Mouse (Mus musculus) urinary bladder, postnatal 25 days (tissue): Measurements from ENCODE around the gene Trip4.

Experiments
- DNase-seq: peaks from one replicate; pipeline ENCODE4 v3.0.0; 2022; ENCODE audit warnings: low spot score

Gene Trip4

DNA sequence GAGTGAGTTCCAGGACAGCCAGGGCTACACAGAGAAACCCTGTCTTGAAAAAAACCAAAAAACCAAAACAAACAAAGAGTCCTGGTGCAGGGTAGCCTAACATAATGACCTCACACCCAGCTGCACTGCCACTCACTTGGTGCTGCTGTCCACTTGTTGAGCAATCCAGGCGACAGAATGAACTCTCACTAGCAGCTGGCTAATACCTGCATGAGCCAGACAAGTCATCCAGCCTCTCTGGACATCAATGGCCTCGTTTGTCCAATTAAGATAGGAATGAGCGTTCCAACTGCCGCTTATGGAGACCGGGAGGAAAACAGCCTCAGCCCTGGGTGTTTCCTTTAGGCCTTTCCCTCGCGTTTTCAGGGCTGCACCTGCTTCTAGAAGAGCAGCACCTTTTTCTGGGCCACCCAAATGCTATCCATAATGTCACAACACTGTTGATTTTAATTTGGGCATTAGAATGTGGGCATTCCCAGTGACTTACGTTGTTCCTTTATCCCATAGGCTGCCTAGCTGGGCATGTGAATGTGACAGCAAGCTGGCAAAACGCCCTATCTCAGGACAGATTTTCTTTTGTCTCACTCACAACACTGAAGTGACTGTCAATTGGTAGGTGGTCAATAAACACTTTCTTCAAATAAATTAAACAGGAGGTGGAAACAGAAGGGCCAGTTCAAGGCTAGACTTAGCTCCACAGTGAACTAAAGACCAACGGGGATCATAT lies 73.8 kb downstream of the Trip4 start:
- no peak for DNase-seq

DNA sequence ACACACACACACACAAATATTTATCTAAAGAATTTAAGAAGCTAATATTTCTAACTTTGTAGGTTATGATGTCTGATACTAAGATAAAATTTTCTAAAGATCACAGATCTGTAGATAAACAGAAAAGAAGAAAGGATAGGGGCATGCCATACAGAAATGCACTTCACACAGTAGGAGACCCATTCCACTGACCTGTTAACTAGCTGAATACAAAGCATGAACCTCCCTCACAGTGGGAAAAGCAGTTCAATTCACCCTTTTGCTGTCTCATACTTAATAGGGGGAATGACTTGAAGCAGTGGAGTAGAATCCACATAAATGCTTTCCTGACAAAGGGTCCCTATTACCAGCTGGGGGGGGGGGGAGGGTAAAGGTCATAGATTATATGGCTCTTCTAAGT lies 75.0 kb downstream of the Trip4 start:
- no peak for DNase-seq

DNA sequence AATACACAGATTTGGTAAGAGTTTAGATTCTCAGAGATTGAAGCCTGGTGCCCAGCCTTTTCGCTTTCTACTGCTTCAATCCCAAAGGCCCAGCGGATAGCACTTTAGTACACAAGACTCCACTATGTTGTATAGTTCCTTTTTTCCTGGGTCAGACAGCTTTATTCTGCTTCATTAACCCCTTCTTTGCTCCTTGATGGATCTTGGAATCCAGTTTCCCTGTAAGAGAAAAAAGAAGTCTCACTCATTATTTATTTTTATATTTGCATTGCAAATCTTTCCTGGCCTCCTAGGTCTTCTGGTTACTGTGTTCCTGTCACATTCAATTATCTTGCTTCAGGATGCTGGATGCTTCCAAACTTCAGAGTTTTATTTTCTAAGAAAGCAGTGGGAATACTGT lies 75.4 kb downstream of the Trip4 start:
- DNase-seq, result no peak

DNA sequence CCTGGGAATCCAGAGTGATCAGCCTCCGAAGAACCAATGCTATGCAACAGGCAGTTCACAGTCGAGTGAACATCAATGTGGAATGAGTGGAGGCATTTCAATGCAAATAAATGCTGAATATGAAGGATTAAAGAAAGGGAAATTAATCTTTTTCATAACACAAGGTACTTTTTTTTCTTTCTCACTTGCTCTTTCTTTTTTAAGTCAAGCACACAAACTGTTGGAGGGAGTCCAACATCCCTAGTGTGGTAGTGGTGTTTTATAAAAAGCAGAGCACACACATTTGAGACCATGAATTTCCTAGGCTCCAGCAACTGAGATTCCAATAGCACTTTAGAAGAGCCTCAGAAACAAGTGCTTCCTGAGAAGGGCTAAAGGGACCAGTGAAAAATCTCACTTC lies 76.6 kb downstream of the Trip4 start:
- no peak for DNase-seq

DNA sequence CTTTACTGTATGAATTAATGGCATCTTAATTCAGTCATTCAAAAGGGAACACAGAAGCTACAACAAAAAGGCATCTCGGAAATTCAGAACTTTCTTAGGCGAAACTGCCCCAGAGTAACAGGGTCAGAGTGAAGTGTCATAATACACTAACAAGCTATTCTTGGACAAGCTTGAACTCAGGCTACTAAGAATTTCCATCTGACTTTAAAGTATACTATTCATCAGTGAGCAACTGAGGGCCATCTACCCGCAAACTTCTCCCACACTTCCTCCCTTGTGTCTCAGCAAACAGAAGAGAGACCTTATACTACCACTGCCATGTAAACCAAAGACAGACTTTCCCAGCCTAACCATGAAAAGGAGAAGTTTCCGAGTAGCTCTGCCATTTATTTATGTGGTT lies 77.4 kb downstream of the Trip4 start:
- DNase-seq, result no peak

DNA sequence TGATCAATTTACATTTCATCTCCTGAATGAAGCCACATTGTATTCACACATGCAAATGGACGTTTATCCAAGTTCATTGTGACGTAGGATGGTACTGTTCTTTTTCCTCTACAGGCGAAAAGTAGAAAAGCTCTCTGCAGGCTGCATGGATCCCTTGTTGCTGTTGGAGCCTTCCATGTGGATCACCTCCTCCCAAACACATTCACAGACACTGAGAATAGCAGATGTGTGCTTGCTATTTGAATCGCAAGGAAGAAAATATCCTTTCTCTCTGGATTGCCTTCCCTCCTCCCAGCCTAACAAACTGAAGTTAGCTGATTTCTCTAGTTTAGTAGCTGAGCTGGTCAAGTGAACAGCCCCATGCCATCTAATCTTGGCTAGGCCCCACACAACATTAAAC lies 78.3 kb downstream of the Trip4 start:
- no peak for DNase-seq

DNA sequence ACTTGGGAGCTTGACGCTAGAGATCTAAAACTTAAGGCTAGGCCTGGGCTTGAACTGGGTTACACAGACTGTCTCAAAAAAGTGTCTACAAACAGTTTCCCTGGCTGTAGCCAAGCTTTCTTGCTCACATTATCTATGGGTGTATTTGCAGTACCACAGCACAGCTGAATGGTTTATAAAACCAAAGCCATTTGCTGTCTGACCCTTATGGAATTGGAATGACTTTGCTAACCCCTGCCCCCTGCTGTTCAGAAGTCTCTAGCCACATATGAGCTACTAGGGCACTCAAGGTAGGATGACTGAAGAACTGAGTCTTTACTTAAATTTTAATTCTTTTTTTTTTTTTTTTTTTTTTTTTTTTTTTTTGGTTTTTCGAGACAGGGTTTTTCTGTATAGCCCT lies 79.2 kb downstream of the Trip4 start:
- no peak for DNase-seq

DNA sequence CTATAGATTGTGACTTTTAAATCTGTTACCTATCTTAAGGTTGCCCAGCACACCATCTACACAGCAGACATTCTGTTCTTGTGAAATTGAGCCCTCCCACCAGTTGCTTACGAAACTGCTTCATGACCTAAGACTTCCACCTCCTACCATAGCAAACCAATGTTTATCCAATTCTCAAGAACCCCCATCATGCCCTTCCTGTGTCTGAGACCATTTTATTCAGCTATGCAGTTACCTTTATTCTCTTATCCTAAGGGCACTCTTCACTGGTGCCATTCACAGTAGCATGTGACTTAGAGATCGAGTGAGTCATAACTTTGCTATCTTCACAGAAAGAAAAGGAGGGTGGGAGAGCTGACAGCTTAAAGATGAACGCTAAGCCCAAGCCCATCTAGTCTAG lies 80.1 kb downstream of the Trip4 start:
- no peak for DNase-seq

DNA sequence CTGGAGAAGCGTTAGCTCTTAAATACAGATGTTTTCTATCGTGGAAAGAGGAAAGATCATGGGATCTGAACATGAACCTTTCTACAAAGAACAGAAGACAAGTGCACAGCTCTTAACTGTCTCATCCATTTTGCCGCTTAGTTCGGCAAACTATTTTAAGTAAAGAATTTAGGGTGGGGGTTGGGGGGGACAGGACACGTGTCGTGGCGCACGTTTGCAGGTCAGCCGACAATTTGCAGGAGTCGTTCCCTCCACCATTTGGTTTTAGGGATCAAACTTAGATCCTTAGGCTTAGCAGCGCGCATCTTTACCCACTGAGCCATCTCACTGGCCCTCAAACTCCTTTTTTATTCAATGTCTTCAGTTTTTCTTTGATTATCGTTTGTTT lies 80.6 kb downstream of the Trip4 start:
- DNase-seq, result no peak

DNA sequence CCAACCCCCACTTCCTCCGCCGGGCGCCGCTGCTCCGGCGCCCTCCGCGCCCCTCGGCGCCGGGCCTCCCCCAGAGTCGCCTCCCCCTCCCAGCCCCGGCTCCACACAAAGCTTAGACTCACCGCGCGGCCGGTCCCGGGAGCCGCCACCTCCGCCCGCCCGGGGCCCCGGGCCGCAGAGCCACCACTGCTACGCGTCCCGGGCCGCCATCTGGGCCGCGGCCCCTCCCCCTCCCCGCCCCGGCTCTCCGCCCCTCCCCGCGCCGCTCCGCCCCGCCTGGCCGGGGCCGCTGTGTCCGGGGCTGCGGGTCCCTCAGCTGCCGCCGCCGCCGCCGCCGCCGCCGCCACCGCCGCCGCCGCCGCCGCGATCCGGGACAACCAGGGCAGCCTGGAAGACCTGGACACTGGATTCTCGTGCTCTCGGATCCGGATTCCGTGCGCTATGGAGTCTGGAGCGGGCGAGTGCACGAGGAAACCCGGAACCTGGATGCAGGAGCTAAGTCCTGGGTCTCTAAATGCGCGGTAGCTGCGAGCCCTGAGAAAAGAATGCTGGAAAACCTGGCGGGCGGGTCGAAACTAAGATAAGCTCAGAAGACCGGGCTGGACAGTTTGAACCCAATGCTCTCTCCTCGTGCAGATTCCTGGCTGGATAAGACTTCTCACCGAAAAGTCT lies 81.1 kb downstream of the Trip4 start, which contains the start of gene Zfp609:
TSS of gene Zfp609 (minus strand) at position 221 of the 672 bp plus-strand sequence.
- DNase-seq, result peak; percentile 93

DNA sequence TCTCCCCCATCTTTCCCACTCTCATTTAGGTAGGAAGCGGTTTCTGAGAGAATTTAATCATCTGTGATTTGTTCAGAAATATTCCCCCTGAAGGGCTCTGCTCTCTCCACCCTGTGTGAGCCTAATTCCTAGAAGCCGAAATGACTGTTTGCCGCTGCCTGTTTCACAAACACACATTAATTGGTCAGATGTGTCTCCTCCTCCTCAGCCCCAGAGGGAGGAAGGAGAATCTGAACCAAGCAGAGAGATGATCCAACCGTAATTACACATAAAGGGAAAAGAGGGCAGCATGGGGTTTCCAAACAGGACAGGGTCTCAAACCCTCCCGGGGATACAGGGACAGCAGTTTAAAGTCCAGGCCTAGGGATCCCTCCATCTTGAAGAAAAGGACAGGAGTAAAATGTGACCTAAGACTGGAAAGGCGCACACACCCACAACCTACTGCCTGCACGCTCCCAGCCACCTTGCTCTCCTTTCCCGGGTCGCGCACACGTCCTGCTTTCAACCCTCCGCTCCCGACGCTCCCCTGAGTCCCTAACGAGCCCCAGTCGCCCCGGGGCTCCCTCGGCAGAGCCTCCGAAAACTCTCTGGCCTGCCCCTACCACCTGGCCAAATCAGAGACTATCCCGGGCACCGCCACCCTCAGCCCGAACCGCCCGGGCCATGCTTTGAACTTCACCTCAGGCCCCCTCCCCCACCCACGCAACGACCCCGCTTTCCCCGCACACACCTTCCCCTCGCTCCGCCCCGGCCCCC lies 81.8 kb downstream of the Trip4 start:
- DNase-seq, result no peak

DNA sequence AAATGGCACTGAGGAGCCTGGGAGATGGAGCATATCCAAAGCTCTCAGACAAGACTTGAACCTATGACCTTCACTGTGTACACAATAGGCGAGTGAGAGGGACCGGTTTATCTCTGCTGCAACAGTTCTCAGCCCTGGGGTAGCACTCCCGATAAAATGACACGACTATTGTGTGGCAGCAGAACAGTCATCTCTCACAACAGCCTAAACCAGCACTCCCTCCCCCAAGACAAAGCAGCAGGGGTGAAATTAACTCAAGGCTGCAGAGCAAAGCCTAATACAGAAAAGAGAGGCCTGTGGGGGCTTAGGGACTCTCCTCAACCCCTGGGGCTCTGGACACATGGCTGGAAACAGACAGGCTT lies 82.4 kb downstream of the Trip4 start:
- no peak for DNase-seq

DNA sequence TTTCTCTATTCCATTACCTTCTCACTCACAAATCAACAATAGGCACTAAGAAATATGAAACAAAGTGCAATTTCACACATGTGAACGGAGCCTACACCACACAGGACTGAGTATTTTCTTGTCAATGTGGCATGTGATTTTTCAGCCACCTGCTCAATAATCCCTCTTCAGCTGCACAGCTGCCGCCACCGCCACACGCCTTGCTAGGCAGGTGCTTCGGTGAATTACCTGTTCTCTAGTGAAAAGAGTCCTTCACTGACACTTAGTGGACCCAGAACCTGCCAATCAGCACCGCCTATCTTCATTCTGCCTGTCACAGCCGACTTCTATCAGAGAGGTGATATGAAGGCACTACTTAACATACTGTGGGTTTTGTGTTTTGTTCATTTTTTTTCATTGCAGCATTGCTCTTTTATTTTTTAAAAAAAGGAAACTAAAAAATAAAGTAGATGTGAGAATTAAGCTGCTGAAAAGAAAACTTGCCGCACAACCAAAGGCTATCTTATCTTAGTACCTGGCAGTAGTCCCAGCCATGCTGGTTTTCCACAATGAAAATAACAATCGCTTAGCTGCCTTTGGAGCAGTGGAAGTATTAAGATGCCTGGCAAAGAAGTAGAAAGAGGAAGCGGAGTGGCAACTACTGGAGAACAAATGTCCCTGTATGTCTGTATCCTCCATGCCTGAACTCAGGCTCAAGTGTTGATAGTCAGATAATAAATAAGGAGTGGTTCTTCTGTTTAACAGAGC lies 84.7 kb downstream of the Trip4 start:
- DNase-seq, result no peak

DNA sequence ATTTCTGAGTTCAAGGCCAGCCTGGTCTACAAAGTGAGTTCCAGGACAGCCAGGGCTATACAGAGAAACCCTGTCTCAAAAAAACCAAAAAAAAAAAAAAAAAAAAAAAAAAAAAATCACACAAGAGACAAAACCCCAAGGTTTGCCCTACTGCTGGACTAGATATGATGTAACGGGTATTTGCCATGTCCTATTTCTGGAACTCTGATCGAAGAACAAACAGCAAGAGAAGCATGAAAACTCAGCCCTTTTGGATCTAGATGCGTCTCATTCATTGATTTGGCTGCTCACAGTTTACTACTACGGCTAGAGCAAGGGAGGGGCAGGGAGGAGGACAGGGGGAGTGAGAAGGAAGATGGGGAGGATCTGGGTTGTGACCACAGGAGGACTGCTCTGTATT lies 86.6 kb downstream of the Trip4 start:
- no peak for DNase-seq

DNA sequence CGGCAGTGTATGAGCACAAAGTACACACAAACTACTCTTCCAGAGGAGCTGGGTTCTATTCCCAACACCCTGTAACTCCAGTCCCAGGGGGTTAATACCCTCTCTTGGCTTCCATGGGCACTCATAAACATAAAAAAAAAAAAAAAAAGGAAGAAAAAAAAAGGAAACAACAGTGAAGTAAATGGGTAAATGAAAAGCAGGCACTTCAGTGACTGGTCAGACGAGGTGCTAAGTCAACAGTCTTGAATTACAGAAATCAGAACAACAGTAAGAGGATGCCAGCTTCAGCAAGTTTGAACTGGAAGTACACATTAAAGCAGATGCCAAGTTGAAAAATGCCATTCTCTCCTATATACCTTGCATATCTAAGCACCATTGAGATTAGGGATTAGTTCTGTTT lies 88.3 kb downstream of the Trip4 start:
- no peak for DNase-seq

DNA sequence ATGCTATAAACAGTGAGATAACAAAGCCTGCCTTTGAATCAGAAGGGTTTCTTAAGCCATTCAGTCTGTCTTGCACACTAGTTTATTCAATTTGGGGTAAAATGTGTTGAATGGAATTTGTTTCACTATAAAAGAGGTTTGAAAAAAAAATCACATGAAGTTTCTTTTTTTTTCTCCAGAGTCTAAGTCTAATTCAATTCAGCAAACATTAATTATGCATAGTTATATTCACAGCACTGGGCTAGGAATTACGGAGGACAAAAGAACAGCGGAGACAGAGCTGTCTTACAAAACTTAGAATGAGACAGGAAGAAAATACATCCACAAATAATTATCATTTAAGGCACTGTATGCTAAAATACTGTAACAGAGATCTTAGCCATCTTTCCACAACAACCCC lies 90.2 kb downstream of the Trip4 start:
- no peak for DNase-seq

DNA sequence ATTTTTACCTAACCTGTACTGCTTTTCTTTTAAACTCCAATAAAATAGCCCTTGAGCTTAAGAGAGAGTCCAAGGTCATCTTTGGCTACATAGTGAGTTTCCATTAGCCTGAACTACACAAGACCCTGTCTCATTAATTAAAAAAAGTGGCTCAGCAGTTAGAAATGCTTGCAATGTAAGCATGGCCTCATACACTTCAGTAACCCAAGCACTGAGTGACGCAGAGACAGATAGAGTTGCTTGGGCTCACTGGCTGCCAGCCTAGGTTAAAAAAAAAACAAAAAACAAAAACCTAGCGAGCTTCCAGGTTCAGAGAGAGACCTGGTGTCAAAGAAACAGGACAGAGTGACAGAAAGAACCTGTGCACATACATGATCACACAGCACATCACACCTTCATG lies 95.8 kb downstream of the Trip4 start:
- DNase-seq, result no peak

DNA sequence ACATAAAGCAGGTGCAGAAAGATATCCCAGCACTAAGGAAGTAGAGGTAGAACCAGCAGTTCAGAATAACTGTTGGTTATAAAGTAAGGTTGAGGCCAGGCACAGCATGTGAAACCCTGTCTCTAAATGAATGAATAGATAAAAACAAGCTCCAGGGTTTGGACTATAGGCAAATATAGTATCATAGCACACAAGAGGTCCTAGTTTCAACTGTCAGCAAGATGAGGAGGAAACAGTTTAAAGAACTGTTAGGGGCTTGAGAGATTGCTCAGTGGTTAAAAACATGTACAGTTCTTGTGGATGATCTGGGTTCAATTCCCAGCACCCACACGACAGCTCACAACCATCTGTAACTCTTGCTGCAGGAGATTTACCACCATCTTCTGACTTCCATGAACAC lies 96.8 kb downstream of the Trip4 start:
- DNase-seq, result no peak

DNA sequence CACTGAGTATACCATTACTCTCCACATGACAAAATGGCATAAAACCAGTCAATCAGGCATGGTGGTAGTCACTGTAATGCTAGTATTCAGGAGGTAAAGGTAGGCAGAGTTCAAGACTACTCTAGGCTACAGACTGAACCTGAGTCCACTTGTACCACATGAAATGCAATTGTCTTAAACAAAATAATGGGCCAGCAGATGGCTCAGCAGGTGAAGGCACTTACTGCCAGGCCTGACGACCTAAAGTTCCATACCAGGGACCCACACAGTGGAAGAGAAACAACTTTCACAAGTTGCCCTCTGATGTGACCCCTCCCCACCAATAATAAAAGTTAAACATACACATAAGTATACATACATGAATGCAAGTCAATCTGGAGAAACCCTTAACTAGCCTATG lies 100.8 kb downstream of the Trip4 start:
- no peak for DNase-seq

DNA sequence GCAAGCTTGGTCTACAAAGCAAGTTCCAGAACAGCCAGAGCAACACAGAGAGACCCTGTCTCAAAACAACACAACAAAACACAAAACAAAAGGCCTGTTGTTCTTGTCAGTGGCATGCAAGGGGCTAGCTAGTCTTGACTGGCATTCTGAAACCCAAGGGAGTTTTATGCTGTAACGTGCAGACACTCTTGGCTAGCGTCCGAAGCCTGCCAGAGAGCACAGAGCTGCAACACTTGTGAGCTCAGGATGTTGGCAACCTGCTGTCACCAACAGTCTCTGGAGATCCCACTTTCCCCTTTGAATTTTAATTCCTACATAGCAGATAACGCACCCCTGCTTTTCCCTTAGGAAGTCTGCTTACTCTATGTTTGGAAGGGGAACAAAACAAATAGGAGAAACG lies 101.3 kb downstream of the Trip4 start:
- DNase-seq, result no peak

DNA sequence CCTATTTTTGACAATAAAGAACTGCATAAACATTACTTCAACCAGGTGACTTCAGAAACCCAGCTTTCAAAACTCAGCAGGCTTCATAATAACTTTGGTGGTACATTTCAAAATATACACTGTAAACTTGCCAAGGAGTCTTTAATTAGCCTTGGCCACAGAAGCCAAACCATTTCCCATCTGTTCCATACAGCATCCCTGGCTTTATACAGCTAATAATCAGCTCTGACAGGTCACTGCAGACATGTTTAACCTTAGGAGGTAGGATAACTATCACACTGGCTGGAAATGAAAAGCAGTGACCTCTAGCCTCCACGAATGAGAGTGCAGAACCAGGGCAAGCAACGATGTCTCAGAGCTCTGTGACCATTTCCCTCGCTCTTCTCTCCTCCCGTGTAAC lies 108.8 kb downstream of the Trip4 start:
- no peak for DNase-seq

DNA sequence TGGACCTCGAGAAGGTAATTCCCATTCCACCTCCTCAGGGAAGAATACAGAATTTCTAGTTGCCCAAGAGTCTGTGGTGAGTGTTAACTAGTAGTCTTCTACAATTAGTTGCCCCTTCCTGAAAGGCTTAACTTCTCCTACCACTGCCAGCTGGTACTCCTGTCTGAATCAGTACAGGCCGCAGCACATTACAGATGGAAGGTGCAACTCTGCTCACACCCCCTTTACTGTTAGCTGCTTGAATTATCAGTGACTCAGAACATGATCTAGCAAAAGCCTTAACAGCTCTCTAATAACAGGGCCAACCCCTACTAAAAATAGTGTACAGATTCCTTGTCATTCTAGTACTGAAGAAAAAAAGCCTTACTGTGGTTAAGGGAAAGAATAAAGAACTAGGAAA lies 112.9 kb downstream of the Trip4 start:
- DNase-seq, result no peak

DNA sequence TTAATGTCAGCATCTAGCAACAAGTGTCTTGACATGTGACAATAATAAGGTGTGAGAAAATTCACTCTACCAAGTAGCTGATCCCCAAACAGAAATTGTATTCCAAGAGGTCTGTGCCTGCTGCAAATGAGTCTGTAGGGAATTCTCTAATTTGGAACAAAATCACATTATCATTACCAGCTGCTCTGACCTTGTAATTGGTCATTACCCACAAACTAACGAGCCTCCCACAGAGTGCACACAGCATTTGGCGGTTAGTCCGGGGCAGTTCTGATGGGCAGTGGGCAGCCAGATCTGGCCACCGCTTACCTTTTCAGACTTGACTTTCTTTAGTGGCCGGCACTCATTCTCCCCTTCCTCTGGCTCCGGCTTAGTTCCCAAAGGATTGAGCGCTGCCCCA lies 114.3 kb downstream of the Trip4 start:
- DNase-seq, result no peak
